Mouse (Mus musculus): ENCODE results near the gene Capn2.

- no peak for TF ChIP-seq CTCF (conservative IDR thresholded peaks at IDR 0.05; ENCODE audit: low read length)
- TF ChIP-seq NANOG (IDR thresholded peaks at IDR 0.05; ENCODE audit: borderline replicate concordance, low read length): no peak
These were observed 34.2 kb downstream of the Capn2 start for GRCm38 (mm10) chr1:182482991-182483909.

All from E14TG2a.4 (cell line).